Comparison of ENCODE assay signal across 22 mouse cellular contexts in the genomic region with DNA sequence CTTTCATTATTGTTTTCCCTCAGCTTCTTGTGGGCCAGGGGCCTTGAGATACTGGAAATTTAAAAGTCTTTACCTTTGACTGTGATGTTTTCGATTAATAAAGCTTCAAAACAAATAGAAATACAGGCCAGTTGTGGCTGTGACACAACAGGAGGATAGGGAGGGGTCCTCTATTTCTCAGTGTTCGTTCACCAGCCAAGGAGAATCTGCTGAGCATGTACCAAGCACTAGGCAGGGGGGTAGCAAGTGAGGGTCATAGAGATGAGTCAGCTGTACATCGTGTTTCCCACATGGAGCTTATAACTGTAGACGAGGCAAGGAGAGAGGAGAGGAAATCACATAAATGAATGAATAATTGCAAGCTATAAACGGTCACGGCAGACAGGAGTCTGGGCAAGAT. TPM values are rescaled to one million over a fixed set of nuclear protein-coding genes. Genes with fewer than 3 reads are reported as not detected.
DNase-seq lines count a peak whose midpoint lies in the region; ATAC-seq lines count a peak whose summit lies in the region.
"Had no signal": no experiment of that assay in that cellular context is flagged by ENCODE, and none has a peak within 500 bp of the region (broad histone marks: within the 10 kb centered on the region; RNA-seq: fewer than 3 reads in every experiment).

No protein-coding gene starts in this region.

- no peaks in the 10 kb centered on the region for H3K36me3 ChIP-seq in heart, embryonic 10.5 days
- no peaks in the 10 kb centered on the region for H3K36me3 ChIP-seq in liver, embryonic 12.5 days
- H3K36me3 ChIP-seq in liver, embryonic 15.5 days (replicated peaks), result no peaks in the 10 kb centered on the region
- no peaks in the 10 kb centered on the region for H3K36me3 ChIP-seq in liver, embryonic 11.5 days (ENCODE audit: control insufficient read depth, insufficient read depth, low read length)
- H3K36me3 ChIP-seq: embryonic facial prominence, embryonic 13.5 days; embryonic facial prominence, embryonic 15.5 days; forebrain, embryonic 10.5 days; forebrain, embryonic 12.5 days had no signal

- no peaks in the 10 kb centered on the region for H3K4me1 ChIP-seq in heart, embryonic 10.5 days
- H3K4me1 ChIP-seq in liver, embryonic 12.5 days, result peaks cover 80% of the 10 kb centered on the region
- H3K4me1 ChIP-seq in liver, embryonic 15.5 days (replicated peaks), result peaks cover 69% of the 10 kb centered on the region
- peaks cover 38% of the 10 kb centered on the region for H3K4me1 ChIP-seq in liver, embryonic 11.5 days (replicated peaks; ENCODE audit: control insufficient read depth, insufficient read depth, low read length)
- H3K4me1 ChIP-seq: embryonic facial prominence, embryonic 13.5 days; embryonic facial prominence, embryonic 15.5 days had no signal

- H3K27ac ChIP-seq in heart, embryonic 10.5 days, result no peak overlapping the region
- peak overlapping the region; percentile 95 for H3K27ac ChIP-seq in liver, embryonic 12.5 days
- H3K27ac ChIP-seq in liver, embryonic 15.5 days (replicated peaks), result peak overlapping the region; percentile 72; the same call in 1 of the 2 replicates
- no peak overlapping the region for H3K27ac ChIP-seq in liver, embryonic 11.5 days (ENCODE audit: low read depth, low read length)
- H3K27ac ChIP-seq: embryonic facial prominence, embryonic 13.5 days; embryonic facial prominence, embryonic 15.5 days; forebrain, embryonic 10.5 days; forebrain, embryonic 12.5 days had no signal

- 75% methylated on average over 6 of the region's 6 CpGs for WGBS in heart, embryonic 10.5 days
- 75% methylated on average over 6 of the region's 6 CpGs for WGBS in liver, embryonic 12.5 days (ENCODE audit: insufficient replicate concordance)
- 69% methylated on average over 6 of the region's 6 CpGs for WGBS in liver, embryonic 15.5 days (ENCODE audit: insufficient replicate concordance)
- WGBS in liver, embryonic 11.5 days, result 75% methylated on average over 6 of the region's 6 CpGs

- peak; percentile 56 for DNase-seq in heart, embryonic 10.5 days (ENCODE audit: low spot score)
- no peak for DNase-seq in heart, adult 9 months (ENCODE audit: low spot score in 2 of 2)
- no peak for DNase-seq in liver
- no peak for DNase-seq in liver, embryonic 11.5 days (ENCODE audit: low spot score)
- DNase-seq: adrenal gland, adult 2 months; adrenal gland, postnatal 10 days; adrenal gland, postnatal 25 days; cerebellum, adult 11 months; cerebellum, adult 18-20 months; cerebellum, adult 8-10 months; cerebellum, adult 9-11 months; cerebellum, postnatal 14 days; cerebellum, postnatal 36 days; embryo, embryonic 11 days had no signal

- no peak overlapping the region for H3K4me3 ChIP-seq in heart, embryonic 10.5 days
- no peak overlapping the region for H3K4me3 ChIP-seq in liver, embryonic 12.5 days
- no peak overlapping the region for H3K4me3 ChIP-seq in liver, embryonic 15.5 days (replicated peaks)
- H3K4me3 ChIP-seq in liver, embryonic 11.5 days (ENCODE audit: low read depth, low read length), result no peak overlapping the region
- H3K4me3 ChIP-seq: embryonic facial prominence, embryonic 13.5 days; embryonic facial prominence, embryonic 15.5 days; erythroblast, embryonic 14.5 days; forebrain, embryonic 10.5 days; forebrain, embryonic 12.5 days had no signal

- no peak overlapping the region for H3K4me2 ChIP-seq in liver, embryonic 12.5 days
- no peak overlapping the region for H3K4me2 ChIP-seq in liver, embryonic 15.5 days
- no peak overlapping the region for H3K4me2 ChIP-seq in liver, embryonic 11.5 days
- H3K4me2 ChIP-seq: embryonic facial prominence, embryonic 13.5 days; embryonic facial prominence, embryonic 15.5 days; forebrain, embryonic 12.5 days had no signal

- H3K27me3 ChIP-seq in heart, embryonic 10.5 days (ENCODE audit: insufficient read depth, poor library complexity, severe bottlenecking), result peaks cover 46% of the 10 kb centered on the region
- H3K27me3 ChIP-seq in liver, embryonic 12.5 days (replicated peaks), result no peaks in the 10 kb centered on the region
- 0 out of 2 replicates have a peak, but pooled peaks cover 2% of the 10 kb centered on the region for H3K27me3 ChIP-seq in liver, embryonic 15.5 days
- no peaks in the 10 kb centered on the region for H3K27me3 ChIP-seq in liver, embryonic 11.5 days (replicated peaks; ENCODE audit: control insufficient read depth, insufficient read depth, low read length)
- H3K27me3 ChIP-seq: embryonic facial prominence, embryonic 13.5 days; embryonic facial prominence, embryonic 15.5 days had no signal

- H3K9me3 ChIP-seq in heart, embryonic 10.5 days, result no peaks in the 10 kb centered on the region
- no peaks in the 10 kb centered on the region for H3K9me3 ChIP-seq in liver, embryonic 12.5 days (replicated peaks)
- H3K9me3 ChIP-seq in liver, embryonic 15.5 days (replicated peaks), result no peaks in the 10 kb centered on the region
- no peaks in the 10 kb centered on the region for H3K9me3 ChIP-seq in liver, embryonic 11.5 days (ENCODE audit: control insufficient read depth, low read length)
- H3K9me3 ChIP-seq: embryonic facial prominence, embryonic 13.5 days; embryonic facial prominence, embryonic 15.5 days; forebrain, embryonic 10.5 days; forebrain, embryonic 12.5 days had no signal

- no peak overlapping the region for H3K9ac ChIP-seq in liver, embryonic 12.5 days
- no peak overlapping the region for H3K9ac ChIP-seq in liver, embryonic 15.5 days
- H3K9ac ChIP-seq in liver, embryonic 11.5 days (ENCODE audit: low read depth, low read length), result no peak overlapping the region
- H3K9ac ChIP-seq: embryonic facial prominence, embryonic 13.5 days; embryonic facial prominence, embryonic 15.5 days; forebrain, embryonic 12.5 days had no signal

- no peak for ATAC-seq in liver, embryonic 12.5 days
- no peak for ATAC-seq in liver, embryonic 15.5 days (ENCODE audit: insufficient read depth)
- no peak for ATAC-seq in liver, embryonic 11.5 days (replicated peaks; ENCODE audit: low FRiP score)
- ATAC-seq: forebrain, embryonic 14.5 days had no signal

RNA-seq across cellular contexts. Expression of a gene that starts 17.1 kb away (rescaled TPM):
- 9.0 and 10.8 TPM in 2 replicates for polyA plus RNA-seq in heart, embryonic 10.5 days (2016; fragmentation: Nextera tagmentation; extraction: Ambion mirVana)
- polyA plus RNA-seq in liver, embryonic 12.5 days (2016; fragmentation: Nextera tagmentation; extraction: Ambion mirVana), result 9.1 and 9.7 TPM in 2 replicates
- 3.7 and 4.0 TPM in 2 replicates for polyA plus RNA-seq in liver, embryonic 15.5 days (2015; fragmentation: Nextera tagmentation; extraction: Ambion mirVana)
- 12.7 and 14.1 TPM in 2 replicates for polyA plus RNA-seq in liver, embryonic 11.5 days (2014; fragmentation: Nextera tagmentation; extraction: Ambion mirVana)

RNA-seq across cellular contexts. Expression of a gene that starts 40.6 kb away (rescaled TPM):
- polyA plus RNA-seq in heart, embryonic 10.5 days (2016; fragmentation: Nextera tagmentation; extraction: Ambion mirVana), result 7.2 and 8.9 TPM in 2 replicates
- 8.7 and 15.2 TPM in 2 replicates for polyA plus RNA-seq in liver, embryonic 12.5 days (2016; fragmentation: Nextera tagmentation; extraction: Ambion mirVana)
- 13.3 TPM in 1 of 2 replicates, not detected in the other for polyA plus RNA-seq in liver, embryonic 15.5 days (2015; fragmentation: Nextera tagmentation; extraction: Ambion mirVana)
- polyA plus RNA-seq in liver, embryonic 11.5 days (2014; fragmentation: Nextera tagmentation; extraction: Ambion mirVana), result 63.6 and 85.2 TPM in 2 replicates

Comparison
In these comparisons a context has a peak if more than half of its experiments do, and no peak if none do; other contexts are left out.
1. H3K27ac ChIP-seq: peak in liver, embryonic 12.5 days (single experiment) and liver, embryonic 15.5 days (single experiment); none in heart, embryonic 10.5 days (single experiment) and liver, embryonic 11.5 days (single experiment).